Mouse (Mus musculus): ENCODE measurements around the gene Olfr543.
A peak's percentile ranks its signal among the peaks of the same experiment; 100 is the strongest.

Gene Olfr543

DNA sequence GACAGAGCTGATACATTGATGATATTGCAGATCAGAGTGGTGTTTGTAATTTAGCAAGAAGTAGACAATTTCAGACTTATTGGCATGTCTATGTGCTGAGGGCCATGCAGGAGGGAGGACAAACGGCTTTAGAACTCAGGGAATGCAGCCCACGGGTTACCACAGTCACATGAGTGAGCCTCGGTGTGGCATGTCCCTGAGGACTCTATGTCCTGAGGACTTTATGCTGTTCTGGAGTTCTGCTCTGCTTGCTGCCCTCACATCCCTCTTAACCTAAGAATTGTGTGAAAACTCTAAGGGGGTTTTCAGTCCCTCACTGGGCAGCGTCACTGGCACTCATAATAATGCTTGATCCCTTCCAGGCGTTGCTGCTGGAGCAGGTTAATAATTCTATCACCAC is 8.8 kb downstream of the Olfr543 start:
- DNase-seq, result no peak

DNA sequence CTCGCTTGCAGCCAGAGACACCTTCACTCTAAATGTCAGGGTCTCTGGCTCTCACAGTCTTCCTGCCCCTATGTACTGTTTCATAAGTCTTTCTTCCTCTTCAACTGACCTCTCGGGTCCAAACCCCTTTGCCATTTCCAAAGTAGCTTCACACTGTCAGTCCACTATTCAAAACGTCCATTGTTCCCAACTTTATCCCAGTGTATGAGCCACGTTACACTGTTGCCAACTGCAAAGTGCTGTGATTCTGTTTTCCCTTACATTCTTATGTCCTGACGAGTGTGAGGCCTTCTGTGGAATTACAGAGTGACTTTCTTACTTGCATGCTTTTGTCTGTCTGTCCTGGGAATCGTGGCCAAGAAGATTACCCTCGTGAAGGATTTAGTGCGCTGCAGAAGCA is 13.9 kb downstream of the Olfr543 start:
- DNase-seq, result no peak

DNA sequence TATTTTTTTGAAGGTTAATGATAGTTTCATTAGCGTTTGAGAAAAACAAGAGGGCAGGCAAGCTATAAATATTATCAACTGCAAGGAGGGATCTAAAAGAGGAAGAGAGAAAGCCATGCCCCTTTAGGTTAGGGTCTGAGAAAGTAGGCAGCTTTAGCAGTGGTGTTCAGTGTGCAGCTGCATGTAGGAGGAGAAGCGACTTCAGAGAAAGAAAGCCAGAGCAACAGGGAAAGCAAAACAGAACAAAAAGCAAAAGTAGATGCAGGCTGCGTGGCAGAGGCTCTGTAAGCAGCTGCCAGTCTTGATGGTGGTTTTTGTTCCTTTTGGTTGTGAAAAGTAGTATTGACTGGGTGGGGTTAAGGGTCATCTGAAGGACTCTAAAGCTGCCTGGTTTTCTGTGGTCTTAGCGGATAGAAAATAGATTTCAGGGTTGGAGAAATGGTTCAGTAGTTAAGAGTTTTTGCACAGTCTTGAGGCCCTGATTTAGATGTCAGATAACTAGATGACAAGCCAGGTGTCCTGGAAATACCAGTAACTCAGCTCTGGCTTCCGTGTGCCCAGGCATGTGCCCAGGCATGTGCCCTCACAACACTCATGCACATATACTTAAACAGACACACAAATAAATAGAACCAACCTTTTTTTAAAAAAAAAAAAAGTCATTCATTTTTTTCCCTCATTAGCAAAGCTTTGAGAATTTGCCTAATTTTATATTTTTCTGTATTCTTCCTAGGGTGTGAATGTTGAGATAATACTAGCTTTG is 22.7 kb downstream of the Olfr543 start:
- DNase-seq, result no peak

DNA sequence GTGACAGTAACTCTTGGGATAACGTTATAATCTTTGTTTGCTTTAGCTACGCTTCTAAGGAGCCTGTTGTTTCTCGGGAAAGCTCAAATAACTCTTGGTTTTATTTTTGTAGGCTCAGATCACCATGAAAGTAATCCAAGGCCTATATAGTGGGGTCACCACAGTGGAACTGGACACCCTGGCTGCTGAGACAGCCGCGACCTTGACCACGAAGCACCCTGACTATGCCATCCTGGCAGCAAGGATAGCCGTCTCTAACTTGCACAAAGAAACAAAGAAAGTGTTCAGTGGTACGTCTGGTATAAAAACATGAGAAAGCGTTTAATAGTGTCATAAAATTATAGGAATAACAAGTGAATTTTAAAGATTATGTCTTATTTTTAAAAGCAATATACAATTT is 35.0 kb downstream of the Olfr543 start:
- no peak for DNase-seq

DNA sequence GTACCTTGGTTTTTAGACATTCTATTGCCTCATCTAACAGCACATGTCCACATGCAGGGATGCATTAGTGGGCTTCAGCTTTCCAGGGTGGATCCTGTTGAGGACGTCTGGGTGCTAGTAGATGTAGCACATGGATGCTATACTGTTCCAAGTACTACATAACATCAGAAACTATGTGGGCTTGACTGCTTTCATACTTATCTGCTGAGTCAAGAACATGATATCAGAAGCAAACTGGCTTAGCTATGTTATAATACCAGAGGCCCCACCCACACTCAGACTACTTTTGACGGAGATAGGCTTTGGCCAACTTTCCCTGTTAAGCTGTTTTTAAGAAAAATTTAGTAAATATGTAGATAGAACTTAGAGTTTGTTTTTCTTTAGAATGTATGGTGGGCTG is 37.2 kb downstream of the Olfr543 start:
- no peak for DNase-seq

DNA sequence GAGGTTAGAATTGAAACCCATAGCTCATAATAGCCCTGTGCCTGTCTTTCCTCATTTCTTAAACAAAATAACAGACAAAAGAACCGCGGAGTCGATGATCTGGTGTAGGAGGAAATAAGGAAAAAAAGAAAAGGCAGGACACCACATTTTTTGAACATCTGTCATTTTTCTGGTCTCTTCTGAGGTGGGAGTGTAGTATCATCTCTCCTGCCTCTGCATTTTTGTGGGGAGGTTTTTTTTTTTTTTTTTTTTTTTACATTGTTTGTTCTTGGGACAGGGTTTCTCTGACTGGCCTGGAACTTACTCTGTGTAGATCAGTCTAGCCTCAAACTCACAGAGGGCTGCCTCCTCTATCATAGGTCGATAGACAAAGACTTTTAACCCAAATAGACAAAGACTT is 39.0 kb downstream of the Olfr543 start:
- no peak for DNase-seq

DNA sequence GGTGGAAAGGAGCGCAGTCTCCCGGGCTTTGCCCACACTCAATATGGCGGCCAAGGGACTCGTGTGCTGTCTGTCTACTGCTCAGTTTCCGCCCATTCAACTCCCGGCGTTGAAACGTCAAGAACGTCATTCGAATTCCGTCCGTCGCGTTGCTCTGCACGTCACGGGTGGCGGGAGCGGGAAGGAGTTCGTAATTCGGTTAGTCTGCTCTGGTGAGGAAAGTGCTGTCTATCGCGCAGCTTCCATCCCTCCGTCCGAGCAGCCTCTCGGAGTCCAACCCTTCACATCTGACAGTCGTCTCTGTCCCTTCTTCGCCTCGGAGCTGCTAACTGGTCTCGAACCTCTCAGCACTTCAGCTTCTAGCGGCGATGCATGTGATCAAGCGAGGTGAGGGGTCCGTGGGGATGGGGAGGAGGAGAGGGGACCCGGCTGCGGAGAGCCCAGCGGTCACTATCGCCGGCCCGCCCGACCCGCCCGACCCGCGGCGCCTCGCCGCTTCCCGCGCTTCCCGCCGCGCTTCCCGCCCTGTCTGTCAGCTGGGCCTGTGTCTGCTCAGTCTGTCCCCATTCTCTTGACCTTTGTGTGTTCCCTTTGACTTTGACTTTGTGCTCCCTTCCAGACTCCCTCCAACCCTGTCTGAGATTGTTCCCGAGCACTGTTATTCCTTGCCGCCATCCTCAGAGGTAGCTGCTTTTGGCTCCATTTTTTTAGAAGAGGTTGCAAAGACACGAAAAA is 39.7 kb downstream of the Olfr543 start, which contains the start of gene Rrm1:
TSS of gene Rrm1 (plus strand) at position 39 of the 735 bp plus-strand sequence.
- peak; percentile 93 for DNase-seq

DNA sequence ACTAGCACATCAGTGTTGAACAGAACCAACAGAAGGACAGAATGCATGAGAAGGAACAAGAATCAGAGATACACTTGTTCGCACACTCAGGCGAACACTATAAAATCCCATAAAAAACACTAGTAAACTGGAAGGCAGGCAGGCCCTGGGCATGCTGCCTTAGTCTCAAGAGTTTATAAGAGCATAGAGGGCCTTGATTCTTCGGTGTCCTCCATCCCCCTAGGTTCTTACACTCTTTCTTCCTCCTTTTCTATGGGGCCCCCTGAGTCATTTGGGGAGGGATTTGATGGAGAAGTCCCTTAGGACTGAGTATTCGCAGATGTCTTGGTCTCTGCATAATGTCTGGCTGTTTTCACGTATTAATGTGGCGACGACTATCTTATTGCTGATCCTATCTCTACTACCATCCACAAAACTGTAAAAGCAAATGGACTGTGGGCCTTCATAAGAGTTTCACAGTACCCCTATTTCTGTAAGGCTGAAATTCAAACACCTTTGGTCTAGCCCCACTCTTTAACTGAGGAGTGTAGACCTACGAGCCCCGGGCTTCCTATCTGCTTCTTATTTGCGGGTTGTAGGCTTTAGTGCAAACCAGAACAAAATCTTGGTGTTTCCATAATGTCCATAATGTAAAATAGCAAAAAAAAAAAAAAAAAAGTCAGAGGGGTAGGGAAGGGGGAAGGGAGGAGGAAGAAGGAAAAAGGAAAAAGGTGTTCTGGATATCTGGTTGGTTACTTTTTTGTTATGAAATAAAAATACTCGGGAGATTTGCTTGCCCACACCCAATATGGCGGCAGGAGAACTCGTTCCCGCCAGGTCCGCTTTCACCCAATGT is 40.4 kb downstream of the Olfr543 start:
- no peak for DNase-seq

DNA sequence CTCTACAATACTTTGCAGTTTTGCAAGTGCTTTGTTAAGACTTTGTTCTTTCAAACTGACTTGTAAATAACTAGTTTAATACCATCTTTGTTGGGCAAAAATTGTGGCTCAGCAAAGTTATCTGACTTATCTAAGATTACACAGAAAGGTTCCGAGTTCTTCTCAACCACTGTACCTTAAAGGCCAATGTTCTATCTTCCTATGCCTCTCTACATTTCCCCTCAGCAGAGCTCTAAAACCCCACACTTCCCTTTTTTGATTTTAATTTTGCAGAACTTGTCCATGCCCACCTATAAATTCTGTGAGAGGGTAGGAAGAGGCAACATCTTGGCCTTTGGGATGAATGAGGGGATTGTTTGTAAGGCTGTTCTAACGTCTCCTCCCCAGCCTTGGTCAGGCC is 47.1 kb downstream of the Olfr543 start:
- no peak for DNase-seq

Data from thymus, postnatal 4 days (tissue).